Mouse (Mus musculus) 3134 (cell line): ENCODE data around the gene Batf2.
"Not testable (repeated sequence)": the region's sequence is repeated elsewhere in the genome, so short reads cannot be mapped to it uniquely, and the experiment has no call there.

Source experiments
- DNase-seq: peaks from one replicate; pipeline ENCODE4 v3.0.0-alpha.2; 2011; ENCODE audit warnings: low spot score; ENCODE audit not compliant: insufficient read length; ENCODE audit errors: extremely low read depth

Gene Batf2

GRCm38 (mm10) chr19:6130414-6131128 lies 10.2 kb upstream of the Batf2 start:
- DNase-seq: not testable (repeated sequence)

- DNase-seq: no peak
Measured at GRCm38 (mm10) chr19:6132171-6132827, 8.5 kb upstream of the Batf2 start.

GRCm38 (mm10) chr19:6133197-6133596 lies 7.6 kb upstream of the Batf2 start:
- DNase-seq: not testable (repeated sequence)

GRCm38 (mm10) chr19:6136397-6136796 lies 4.4 kb upstream of the Batf2 start:
- DNase-seq: peak; percentile 74

GRCm38 (mm10) chr19:6139701-6140100 lies 1.1 kb upstream of the Batf2 start:
- DNase-seq: no peak

GRCm38 (mm10) chr19:6140374-6140677 lies 457 bp upstream of the Batf2 start:
- DNase-seq: no peak

- DNase-seq: no peak
Measured at GRCm38 (mm10) chr19:6141394-6141749, 589 bp downstream of the Batf2 start, which contains the start of gene Arl2. Gene Arl2 (minus strand): TSS chr19:6141548.

GRCm38 (mm10) chr19:6144842-6145241 lies 4.1 kb downstream of the Batf2 start:
- DNase-seq: no peak

GRCm38 (mm10) chr19:6155174-6155573 lies 14.4 kb downstream of the Batf2 start:
- no peak for DNase-seq

- no peak for DNase-seq
Measured at GRCm38 (mm10) chr19:6156372-6156771, 15.6 kb downstream of the Batf2 start.

- DNase-seq: peak; percentile 53
Measured at GRCm38 (mm10) chr19:6157220-6157619, 16.4 kb downstream of the Batf2 start.

- no peak for DNase-seq
Measured at GRCm38 (mm10) chr19:6163872-6164547, 23.2 kb downstream of the Batf2 start.

GRCm38 (mm10) chr19:6166750-6167149 lies 26.0 kb downstream of the Batf2 start:
- DNase-seq: no peak

GRCm38 (mm10) chr19:6171215-6171614 lies 30.4 kb downstream of the Batf2 start:
- no peak for DNase-seq

GRCm38 (mm10) chr19:6174771-6175170 lies 34.0 kb downstream of the Batf2 start:
- no peak for DNase-seq

GRCm38 (mm10) chr19:6178775-6179174 lies 38.0 kb downstream of the Batf2 start:
- no peak for DNase-seq

- no peak for DNase-seq
Measured at GRCm38 (mm10) chr19:6181629-6182028, 40.8 kb downstream of the Batf2 start.

GRCm38 (mm10) chr19:6182534-6182933 lies 41.8 kb downstream of the Batf2 start:
- DNase-seq: no peak

- DNase-seq: no peak
Measured at GRCm38 (mm10) chr19:6184131-6184530, 43.3 kb downstream of the Batf2 start, which contains the start of gene Majin. Gene Majin (plus strand): TSS chr19:6184388.

- DNase-seq: no peak
Measured at GRCm38 (mm10) chr19:6204265-6204664, 63.5 kb downstream of the Batf2 start.

- no peak for DNase-seq
Measured at GRCm38 (mm10) chr19:6206716-6207115, 65.9 kb downstream of the Batf2 start.
